Mouse (Mus musculus): ENCODE measurements around the gene Gm49320.
"Not testable (repeated sequence)": the region's sequence is repeated elsewhere in the genome, so short reads cannot be mapped to it uniquely, and the experiment has no call there.

Gene Gm49320

DNA sequence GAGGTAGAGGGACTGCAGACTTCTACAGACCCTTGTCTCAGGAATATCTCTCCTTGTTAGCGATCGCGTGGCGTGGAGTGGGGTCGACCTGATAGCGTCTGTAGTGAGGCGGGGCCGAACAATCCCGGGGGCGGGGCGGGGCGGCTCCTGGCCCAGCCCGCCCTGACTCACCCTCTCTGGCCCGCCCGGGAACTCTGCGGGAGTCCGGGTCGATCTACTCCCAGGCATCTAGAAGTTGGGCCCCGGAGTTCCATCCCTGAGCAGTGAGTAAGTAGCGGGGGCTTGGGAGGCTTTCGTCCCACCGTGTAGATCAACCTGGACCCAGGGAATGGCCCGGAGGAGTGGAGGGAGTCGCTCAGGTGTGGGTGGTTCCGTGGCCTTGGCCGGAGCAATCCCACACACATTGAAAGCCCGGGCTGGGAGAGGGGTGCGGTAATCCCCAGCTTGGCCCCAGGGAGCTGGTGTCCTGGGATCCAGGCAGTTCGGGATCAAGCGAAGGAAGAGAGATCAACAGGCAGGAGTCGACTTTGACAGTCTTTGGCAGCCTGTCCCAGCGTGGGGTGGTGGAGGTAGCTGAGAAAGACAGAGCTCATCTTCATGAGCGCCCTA lies 11.8 kb upstream of the Gm49320 start, which contains the start of gene Lrrc8e:
Lrrc8e (plus strand) TSS at position 89 of the 609 bp plus-strand sequence.
- DNase-seq: no peak

DNA sequence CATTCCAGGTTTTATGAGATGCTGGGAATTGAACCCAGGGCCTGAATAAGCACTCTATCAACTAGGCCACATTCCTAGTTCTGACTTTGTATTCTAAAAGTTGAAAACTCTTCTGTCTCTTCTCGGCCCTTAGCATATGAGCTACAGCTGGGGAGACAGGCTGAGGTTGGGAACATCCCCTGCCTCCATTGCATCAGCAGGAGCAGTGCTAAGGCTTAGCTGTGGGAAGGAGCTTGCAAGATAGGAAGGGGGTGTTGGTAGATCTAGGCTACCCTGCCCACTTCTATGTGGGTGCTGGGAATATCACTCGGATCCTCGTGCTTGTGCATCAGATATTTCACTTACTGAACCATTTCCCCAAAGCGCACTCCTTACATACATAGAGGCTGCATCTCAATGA lies 10.7 kb upstream of the Gm49320 start:
- no peak for DNase-seq

DNA sequence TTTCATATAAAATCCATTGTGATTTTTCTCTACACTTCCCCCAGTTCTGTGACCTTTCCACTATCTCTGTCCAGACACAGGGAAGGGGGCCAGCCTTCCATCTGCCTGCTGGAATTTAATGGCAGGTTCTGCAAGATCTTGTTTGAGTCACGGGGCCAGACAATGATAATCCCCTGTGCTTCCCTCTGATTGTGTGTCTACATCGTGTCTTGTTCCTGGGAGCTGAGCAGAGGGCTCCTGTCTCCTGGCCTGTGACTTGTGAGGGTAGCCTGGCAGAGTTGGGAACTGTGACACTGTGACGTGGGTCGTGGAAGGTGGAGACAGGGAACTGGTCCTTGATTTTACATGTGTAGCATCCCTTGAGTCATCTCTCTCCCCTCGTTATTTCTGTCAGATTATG lies 8.9 kb upstream of the Gm49320 start:
- no peak for DNase-seq

DNA sequence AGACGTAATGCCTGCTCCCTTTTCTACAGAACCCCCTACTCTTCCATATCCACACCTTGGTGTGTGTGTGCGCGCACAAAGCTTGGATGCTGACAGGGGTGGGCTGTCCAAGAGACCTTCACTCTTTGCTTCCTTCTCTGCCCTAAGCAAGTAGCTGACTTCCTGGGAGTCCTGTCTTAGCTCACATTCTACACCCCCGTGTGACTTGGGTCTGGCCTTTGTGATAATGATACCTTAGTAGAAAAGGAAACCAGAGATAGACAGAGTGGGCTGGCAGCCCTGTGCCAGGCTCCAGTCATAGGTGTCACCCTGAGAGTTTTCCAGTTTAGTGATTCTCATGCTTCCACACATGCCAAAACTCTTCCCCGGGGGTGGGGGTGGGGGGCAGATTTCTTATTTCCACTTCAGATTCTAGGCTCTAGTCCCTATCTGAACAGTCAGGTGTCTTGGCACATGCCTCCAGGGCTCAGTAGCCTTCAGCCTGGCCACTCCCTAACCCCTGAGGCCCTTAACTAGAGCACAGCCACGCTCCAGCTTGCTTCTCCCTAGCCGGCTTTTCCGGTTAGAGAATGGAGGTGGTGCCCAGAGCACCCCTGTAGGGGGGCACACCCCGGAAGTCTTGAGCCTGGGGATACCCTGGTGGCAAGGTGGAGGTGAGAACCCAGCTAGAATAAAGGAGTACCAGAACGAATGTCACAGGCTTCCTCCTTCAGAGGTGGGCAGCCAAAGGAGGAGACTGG lies 7.9 kb upstream of the Gm49320 start:
- no peak for DNase-seq

DNA sequence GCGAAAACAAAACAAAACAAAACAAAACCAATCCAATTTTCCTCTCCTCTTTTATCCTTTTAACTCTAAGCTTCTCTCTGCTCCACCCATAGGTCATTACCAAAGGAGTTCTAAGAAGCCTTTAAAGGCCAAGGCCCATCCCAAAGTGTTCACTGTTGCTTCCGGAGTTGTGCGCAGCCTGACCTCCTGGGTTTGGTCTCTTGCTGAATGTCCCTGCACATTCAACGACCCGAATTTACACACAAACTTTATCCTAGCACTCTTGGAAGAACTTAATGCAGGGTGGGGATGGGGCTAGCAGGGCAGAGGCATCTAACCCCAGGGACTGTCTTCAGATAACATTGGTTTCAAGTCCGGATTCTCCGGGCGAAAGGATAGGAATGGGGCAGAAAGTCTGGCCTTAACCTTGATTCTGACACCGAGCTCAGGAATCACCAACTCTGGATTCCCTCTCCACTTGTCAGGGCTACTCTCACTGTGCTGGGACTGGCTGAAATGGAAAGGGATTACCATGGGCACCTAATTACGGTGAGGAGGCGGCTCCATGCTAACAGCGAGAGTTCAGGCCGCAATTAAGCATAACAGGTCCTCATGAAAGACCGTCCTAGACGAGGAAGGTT lies 741 bp upstream of the Gm49320 start:
- no peak for DNase-seq

DNA sequence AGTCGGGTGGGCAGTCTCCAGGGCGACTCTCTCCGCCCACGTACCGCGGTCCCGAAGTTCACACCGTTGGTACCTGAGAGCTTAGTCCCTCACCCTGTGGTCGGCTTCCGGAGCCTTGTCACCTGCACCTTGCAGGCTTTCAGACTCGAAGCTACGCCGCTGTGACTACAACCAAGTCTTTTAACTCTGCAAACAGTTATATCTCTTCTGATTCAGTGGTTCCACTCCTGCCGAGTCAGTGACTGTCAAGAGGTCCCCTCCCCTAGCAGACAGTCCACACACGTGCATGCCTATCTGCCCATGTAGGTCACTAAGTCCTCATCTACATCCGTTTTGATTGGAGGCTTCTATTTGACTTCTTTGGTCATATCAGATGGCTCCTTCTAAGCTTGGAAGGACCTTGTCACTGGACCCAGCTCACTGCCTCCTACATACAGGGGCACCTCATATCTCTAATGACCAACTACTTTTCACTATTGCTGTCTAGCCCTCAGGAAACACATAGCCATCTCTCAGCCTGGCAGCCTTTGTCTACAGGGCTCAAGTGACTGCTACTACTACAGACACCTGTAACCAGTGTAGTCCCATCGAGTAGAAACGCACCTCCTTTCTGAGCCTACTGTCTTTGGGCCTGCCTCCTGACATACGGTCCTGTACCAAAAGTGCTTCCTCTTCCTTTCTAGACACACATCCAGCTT lies 677 bp downstream of the Gm49320 start:
- peak; percentile 19 for DNase-seq

DNA sequence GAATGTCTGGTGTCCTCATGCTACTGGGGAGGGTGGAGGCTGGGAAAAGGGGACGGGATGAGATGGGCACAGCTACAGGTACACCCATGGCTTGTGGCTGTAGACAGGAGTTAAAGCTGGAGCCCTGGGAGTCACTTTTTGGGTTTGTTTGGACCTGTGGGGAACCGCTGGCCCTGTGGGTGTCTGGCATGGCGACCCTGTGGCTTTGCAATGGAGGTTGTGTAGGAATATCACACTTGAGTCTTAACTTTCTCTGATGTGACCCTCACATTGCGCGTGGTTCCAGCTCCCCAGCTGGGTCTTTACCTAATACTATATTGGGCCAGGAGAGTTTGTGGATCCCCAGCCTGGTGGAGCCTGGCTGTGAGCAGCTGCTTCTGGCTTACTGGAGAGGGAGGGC lies 6.4 kb downstream of the Gm49320 start:
- DNase-seq: no peak

DNA sequence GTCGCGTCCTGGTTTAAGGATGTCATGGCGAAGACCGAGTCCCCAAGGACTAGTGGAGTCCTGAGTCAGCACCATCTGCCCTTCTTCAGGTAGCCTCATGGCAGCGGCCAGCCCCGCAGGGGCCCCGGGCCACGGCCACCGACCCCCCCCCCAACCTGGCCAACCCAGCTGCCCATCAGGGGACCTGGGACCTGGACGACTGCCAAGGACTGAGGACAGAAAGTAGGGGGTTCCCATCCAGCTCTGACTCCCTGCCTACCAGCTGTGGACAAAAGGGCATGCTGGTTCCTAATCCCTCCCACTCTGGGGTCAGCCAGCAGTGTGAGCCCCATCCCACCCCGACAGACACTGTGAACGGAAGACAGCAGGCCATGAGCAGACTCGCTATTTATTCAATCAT lies 7.1 kb downstream of the Gm49320 start:
- no peak for DNase-seq

DNA sequence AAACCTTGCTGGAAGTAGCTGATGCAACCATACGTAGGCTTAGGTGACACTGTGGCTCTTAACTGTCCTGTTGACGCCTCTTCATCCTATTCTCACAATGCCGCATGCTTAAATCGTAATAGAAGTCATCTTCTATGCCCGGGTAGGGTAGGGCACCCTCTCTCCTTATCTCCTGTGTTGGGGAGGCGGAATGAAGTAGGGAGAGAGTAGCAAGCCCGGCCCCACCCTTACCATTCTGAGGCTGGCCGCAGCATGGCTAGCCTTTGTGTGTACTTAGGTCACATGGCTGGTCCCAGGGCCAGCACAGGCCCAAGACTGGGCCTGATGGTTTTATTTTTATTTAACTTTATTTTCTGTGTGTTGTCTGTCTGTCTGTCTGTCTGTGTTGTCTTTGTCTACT lies 8.6 kb downstream of the Gm49320 start:
- DNase-seq: no peak

DNA sequence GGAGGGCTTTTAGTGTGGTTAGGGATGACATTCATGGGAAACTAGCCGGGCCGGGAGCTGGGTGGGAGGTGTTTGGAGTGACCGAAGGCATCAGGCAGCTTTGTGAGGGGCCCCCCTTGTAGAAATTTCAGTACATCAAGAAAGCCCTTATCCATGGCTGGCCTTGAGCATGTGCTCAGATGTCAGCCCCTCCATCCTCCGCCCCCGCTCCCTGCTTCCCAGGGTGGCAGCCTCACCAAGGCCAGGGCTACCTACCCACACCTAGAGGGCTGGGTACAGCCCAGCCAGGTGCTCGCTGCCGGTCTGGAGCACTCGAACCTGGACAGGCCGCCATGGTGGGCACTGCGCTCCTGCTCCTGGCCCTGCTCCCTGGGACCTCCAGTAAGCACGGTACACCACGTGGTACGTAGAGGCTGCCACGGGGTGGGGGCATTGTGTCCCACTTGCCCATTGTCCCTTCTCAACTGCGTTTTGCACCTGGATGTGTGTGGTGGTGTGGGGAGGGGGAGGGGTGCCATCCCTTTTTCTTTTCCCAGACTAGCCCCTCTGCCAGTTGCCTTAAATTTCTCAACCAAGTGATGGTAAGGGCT lies 9.4 kb downstream of the Gm49320 start, which contains the start of gene Tgfbr3l:
Tgfbr3l (plus strand) TSS at position 264 of the 590 bp plus-strand sequence.
- DNase-seq: no peak

DNA sequence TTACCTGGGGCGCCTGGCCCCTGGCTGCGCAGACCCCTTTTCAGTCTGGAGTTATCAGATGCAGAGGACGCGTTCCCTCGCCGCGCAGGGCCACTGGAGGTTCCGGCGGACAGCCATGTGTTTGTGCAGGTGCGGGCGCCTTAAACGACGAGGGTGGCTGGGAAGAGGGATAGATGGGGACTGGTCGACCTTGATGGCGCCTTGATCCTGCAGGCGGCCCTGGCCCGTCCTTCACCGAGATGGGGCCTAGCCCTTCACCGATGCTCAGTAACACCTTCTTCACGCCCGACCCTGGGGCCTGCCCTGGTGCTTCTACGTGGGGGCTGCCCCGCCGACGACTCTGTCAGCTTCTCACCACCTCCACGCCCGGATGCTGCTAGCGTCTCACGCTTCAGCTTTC lies 10.5 kb downstream of the Gm49320 start:
- no peak for DNase-seq

DNA sequence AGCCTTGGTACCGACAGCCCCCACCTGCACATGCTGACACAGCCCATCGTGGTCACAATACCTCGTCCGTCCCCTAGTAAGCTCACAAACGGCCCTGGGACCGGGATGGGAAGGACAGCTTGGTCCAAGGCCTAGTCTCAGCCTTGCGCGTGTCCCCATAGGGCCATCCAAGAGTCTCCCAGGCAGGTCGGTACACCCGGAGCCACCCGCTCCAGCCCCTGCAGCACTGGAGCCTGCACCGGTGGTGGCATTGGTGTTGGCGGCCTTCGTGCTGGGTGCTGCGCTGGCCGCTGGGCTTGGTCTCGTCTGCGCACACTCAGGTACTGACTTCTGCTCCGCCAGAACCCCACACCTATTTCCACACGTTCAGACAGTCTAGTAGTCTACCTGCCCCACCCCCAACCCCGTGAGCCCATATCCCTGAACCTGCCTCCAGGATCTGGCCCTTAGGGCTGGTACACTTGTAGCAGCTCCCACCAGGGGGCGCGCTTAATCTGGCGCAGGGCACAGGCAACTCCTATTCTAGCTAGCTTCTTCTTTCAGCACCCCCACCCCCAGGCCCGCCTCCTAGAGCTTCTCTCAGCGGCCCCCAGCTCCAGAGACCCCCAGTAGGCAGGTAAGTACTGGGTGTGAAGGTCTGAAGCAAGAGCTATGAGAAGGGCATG lies 11.8 kb downstream of the Gm49320 start:
- DNase-seq: peak; percentile 79

DNA sequence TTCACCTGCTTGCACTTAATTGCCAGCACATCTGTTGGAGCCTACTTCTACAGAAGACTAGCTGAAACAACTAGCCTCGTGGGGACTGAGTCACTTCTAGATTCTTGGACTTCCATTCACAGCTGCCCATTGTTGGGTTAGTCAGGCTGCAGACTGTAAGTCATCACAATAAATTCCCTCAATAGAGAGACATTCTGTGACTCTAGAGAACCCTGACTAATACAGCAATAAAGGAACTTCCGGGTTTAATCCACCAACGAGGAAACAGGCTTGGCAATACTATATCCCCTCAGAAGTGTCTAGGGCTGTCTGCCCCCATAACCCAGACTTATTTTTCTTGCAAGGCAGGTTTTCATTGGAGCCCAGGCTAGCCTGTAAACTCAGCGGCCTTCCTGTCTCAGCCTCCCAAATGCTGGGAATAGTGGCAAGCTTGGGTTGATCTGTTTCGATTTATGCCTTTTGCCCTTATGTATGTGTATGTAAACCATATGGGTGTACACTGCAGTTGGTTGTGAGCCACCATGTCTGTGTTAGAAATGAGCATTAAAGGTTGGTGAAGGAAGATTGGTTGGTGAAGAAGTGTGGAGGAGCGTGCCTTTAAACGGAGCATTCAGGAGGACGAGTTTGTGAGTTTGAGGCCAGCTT lies 13.6 kb downstream of the Gm49320 start:
- DNase-seq: no peak

DNA sequence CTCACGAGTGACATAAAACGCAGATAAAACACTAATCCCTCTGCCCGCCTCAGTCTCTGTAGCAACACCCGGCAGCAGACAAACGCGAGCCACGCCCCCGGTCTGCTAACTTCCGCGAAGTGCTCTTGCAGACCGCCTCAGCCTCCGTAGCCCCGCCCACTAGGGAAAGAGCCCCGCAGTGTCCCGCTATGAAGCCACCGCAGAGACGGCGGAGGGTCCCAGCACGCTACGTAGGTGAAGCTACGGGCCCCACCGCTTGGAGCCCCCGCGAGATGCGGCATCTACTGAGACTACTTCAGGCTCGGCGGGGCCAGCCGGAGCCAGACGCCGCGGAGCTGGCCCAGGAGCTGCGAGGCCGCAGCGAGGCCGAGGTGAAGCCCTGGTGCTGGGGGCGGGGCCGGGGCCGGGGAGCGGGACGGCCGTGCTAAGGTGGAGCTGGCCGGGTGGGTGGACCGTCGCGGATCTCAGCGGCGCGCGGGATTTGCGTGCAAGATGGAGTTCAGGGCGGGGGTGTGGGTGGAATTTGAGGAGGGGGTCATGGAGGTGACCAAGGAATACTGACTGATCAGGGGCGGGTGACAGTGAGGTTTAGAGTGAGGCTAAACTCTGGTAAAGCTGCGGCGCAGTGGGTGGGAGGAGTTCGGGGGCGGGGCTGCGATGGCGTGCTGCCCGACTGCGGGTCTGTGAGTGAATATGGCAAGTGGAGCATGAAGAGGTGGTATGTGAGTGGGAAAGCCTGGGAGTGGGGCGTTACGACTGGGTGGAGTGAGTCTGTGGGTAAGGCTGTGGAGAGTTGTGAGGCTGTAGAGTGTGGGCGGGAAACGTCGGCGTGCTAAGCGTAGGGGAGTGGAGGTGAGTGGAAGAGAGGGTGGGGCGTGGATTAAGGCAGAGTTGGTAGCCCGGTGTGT lies 14.5 kb downstream of the Gm49320 start, which contains the start of gene Snapc2:
Snapc2 (plus strand) TSS at position 147 of the 908 bp plus-strand sequence.
- DNase-seq: peak; percentile 91

DNA sequence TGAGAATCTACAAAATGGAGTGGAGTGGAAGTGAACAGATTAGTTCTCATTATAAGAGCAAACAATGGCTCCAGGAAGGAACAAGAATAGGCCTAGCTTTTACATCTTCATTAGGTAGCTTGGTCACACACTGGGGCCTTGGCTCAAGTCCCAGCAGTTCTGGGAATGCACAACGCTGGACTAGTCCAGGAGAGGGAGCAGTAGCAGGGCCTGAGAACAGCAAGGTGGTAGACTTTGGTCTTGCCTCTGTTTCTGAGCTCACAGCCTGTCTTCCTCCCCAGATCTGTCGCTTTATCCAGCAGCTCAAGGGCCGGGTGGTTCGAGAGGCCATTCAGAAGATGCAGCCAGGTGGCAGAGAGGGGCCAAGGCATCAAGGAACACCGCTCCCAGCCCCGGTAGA lies 15.3 kb downstream of the Gm49320 start:
- peak; percentile 75 for DNase-seq

DNA sequence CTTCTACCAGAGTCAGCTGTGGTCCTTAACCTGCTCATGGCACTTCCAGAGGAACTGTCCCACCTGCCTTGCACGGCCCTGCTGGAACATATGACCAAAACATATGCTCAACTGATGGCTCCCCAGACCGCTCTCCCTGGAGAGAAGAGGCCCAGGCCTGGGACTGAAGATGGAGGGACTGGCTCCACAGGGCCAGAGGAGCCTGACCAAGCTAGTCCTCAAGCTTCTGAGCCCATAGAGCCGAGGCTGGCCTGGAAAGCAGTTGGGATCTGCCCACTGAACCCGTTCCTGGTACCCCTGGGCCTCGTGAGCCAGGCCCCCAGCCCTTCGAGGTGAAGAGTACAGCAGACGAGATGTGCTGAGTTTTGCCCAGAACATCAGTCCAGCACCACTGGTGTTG lies 16.8 kb downstream of the Gm49320 start:
- not testable (repeated sequence) for DNase-seq

DNA sequence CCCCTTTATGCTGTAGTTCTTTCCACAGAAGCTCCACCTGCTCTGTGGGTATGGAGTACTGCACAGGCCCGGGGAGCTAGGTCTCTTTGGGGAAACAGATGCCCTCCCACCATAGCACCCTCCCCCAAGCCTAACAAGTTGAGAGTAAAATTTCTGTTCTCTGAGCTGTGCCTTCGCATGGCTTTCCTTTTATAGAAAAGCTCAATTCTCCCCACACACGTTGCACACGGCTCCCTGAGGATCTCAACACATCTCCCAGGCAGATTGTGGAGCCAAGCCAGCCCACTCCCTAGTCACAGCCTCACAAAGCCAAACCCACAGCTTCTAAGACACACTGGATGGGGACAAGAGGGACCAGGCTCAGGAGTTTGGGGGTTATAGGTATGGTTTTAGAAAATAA lies 18.2 kb downstream of the Gm49320 start:
- DNase-seq: no peak

DNA sequence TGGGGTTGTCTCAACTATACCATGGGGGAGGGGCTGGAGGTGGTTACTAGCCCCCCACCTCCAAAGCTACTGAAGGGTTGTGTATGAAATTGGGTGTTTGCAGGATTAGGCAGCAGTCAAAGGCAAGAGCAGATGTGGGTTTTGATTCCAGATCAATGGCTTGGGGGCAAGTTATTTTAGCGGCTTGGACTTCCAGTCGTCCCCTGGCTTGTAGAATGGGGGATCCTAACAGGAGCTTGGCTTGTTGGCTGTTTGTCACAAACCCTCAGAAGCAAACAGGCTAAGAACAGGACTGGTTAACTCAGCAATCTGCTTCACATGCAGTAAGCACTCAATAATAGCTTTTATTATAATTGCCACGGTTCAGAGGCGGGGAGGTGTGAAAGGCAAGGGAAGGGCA lies 18.7 kb downstream of the Gm49320 start:
- DNase-seq: no peak

DNA sequence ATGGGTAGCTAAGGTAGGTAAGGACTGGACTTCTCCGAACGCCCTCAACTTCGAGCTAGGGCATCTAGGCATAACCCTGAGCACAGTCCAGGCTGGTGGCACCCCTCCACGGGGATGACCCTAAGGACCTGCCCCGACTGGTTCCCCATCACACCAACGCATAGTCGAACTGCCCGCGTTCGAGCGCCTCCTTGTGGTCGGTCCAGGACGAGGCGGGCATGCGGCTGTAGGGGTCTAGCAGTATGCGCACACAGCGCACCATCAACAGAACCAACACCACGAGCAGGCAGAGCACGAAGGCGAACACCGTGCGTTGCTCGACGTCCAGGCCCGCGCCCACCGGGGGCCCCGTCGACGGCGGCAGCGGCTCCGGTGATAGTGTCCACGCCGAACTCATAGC lies 19.6 kb downstream of the Gm49320 start:
- DNase-seq: peak; percentile 66

DNA sequence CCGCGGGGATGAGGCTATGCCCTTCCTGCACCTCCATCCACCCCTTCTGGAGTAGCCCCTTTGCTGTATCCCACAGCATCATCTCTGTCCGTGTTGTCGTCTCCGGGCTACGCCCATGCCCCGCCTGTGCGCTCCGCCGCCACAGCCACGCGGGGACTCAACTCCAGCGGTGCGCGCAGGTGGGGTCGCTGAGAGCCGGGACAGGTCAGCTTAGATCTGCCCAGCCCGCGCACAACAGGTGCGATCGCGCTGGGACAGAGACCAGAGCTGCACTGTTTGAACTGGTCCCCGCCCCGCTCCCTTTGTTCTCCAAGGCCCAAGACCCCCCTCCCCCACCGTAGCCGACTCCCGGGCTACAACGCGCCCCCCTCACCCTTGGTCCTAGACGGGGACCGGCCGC lies 20.0 kb downstream of the Gm49320 start:
- DNase-seq: no peak

All from cerebellum, adult 8-10 months (tissue).